Mouse (Mus musculus) neural tube, embryonic 10.5 days (tissue): ENCODE results near the gene Arfgap1.

ENCODE experiments used
- DNase-seq: peaks from one replicate; pipeline ENCODE4 v3.0.0-alpha.2; 2017; ENCODE audit warnings: low spot score; ENCODE audit errors: extremely low spot score

The Arfgap1 gene

DNA sequence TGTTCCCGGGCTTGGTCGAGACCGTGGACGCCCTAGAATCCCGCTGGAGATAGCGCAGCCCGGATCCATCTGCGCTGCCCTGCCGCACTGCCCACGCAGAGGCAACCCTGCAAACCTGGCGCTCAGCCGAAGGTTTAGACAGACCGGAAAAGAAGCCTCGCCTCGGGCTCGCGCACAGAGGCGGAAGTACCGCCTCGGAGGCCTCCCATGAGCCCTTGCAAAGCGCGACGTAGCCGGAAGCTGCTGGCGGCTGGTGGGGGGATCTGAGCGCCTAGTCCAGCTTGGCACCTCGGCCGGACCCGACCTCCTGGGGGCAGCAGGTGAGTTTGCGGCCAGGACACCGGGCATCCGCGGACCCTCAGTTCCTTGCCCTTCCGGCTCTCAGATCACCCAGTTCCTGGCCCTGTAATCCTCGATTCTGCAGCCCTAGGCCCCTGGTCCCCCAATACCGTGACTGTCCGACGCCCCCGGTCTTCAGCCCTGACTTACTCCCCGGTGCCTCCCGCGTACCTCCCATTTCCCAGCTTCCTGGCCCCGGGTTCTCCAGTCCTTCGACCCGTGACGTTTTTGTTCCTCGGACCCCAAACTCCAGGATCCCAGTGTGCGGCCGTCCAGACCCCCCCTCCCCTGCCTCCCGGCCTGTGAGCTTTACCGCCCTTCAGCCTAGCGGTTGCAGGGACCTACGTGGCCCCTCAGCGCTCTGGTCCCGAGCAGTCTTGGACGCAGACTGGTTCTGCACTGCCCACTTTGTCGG is at the start of gene Arfgap1:
Arfgap1 (plus strand) TSS at position 216 of the 754 bp plus-strand sequence.
- DNase-seq = peak; percentile 87

DNA sequence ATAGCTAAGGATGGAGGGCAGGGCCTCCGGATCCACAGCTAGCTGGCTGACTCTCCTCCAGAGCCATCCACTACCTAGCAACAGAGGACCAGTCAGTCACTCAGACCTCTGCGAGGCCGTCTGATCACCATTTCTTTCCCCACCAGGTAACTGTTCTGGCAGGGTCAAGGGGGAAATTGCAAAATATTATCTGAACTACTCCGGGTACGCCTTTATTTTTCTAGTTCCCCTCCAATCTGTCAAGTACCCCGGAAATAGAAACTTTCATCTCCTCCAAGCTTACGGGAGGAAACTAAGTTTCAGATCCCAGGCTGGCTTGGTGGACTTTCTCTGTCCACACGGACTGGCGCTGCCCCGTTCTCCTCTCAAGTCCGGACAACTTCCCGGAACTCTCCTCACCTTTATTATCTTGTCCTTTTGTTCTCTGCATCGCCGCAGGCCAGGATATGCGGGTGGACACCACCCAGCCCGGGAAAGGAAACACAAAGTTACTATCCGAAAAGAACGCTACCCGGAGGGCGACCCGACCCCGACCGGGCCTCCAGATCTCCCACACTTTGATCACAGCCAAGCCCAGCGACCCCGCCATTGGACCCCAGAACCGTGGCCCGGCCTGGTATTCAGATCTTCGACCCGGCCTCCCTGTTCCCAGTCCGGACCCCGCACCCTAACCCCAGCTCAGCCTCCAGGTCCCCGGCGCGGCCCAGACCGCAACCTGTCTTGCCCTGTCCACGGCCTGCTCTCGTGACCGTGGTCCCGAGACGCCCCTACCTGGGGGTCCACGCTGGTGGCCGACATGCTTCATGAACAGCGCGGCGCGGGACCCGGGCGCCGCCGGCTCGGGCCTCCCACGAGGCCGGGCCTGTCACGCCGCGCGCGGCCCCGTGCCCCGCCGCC is 46.9 kb upstream of the Arfgap1 start:
- DNase-seq = peak; percentile 20

DNA sequence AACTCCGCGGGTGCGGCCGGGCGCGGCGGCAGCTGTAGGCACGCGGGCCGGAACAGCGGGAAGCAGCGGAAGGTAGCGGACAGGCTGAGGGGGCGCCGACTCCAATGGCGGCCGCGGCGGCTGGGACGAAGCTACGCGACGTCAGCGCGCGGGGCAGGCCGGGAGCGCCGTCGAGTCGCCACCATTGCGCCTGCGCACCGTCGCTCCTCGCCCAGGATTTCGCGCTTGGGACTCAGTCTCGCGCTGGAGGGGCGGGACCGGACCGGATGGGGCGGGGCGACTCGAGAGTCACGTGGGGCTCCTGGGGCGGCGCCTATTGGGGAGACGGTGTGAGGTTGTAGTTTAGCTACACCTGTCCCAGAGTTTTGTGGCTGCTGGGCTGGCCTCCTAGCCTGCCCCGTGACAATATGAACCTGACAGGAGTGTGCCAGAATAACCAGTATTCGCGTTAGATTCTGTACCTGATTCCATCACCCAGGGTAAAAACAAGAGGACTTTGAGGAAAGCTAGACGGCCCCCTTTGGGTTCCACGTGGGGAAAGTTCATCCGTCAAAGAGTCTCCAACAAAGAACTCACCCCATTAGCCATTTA is 46.1 kb upstream of the Arfgap1 start, which contains the start of gene Ythdf1:
Ythdf1 (minus strand) TSS at position 140 of the 591 bp plus-strand sequence.
- peak; percentile 99 for DNase-seq

DNA sequence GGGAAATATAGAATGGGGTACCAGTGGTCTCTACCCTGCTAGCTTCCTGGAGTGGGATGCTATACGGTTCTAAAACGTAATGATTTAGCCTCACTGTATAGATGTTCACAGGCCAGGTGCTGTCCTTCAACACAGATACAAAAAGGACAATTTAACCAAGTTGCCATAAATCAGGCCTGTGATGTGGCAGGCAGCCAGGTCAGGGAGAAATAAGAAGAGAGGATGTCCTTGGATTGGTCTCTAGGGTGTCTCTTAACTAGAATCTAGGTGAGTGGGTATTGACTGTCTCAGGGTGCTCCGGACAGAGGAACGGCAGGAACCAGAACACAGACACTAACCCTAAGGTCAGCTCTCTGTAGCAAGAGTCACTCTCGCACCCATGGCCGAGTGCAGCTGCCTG is 44.3 kb upstream of the Arfgap1 start:
- no peak for DNase-seq

DNA sequence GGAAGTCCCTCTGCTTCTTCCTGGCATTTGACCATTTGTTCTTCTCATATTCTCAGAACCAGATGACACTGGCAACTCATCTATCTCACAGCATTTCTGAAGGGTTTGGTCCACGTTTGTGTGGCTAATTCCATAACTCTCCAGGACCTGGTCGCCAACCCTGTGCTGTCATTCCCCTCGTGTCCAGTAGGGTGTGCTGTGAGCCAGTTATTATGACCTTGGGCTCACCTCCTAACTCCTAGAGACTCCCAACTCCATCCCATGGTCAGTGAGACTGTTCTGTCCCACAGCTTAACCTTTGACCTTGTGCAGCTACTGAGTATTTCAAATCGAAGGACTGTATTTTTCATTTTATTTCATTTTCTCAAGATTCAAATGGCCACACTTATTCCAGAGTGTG is 41.8 kb upstream of the Arfgap1 start:
- peak; percentile 84 for DNase-seq

DNA sequence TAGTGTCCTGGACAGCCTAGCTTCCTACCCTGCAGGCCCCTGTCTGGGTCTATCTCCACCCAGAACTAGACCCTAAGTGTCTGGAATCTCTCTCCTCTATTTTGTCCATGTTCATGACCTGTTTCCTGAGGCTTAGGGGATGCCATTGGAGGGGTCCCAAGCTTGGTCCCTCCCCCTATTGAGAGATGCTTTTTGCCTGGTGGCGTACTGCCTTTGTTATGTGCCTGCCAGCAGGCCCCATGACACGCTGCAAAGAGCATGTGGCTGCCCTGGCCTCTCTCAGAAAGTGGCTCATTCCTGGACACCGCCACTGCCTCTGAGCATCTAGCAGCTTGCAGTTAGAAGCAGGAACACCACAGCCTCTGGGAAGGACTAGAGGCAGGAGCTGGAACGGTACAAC is 38.3 kb upstream of the Arfgap1 start, which contains the start of gene Birc7:
Birc7 (plus strand) TSS at position 301 of the 400 bp plus-strand sequence.
- no peak for DNase-seq

DNA sequence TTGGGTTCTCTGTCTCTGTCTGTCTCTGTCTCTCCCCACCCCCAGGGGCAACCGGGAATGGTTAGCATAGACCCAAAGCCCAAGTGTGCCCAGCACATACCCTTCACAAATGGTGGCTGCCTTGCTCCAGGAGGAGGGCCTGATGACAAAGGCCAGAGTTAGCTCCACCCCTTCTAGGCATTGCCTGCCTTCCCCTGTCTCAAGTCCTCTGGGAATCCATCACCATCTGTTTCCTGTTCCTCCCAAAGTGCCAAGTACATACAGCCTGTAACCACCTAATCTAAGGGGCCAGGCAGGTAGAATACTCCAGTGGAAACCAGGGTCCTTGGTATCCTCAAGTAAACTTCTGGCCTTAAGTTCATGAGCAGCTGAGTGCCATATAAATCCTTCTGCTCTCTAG is 34.6 kb upstream of the Arfgap1 start:
- DNase-seq = no peak

DNA sequence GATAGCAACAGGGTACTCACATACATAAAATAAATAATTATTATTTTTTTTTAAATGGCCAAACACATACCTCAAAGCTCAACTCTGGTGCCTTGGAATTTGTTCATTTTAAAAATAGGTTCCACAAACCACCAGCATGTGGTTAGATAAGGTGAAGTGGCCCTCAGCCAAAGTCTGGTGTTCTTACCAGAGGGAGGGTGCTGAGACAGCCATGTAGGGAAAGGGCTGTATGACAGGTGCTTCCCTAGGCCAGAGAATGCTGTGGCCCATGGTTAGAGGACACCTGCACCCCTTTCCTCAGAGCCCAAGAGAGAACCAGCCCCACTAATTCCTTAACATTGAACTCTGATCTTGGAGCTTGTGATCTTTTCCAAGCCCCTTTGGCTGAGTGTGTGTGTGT is 26.8 kb upstream of the Arfgap1 start:
- DNase-seq = no peak

DNA sequence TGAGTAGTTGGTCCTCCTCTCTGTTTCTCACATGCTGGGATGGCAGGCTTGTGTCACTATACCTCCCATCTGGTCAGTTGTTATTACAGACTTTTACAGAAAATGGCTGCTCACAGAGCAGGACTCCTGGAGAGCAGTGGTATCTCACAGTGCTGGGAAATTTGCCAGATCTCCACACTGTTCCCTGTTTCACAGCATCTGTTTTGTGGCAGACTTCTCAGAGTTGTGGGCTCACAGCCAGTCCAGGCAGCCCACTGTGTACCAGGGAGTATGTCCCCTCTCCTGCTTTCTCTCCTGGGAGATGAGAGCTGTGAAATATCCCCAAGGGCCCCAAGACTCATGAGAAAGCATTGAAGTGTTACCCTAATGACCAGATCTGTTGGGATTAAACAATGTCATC is 25.2 kb upstream of the Arfgap1 start:
- DNase-seq = no peak

DNA sequence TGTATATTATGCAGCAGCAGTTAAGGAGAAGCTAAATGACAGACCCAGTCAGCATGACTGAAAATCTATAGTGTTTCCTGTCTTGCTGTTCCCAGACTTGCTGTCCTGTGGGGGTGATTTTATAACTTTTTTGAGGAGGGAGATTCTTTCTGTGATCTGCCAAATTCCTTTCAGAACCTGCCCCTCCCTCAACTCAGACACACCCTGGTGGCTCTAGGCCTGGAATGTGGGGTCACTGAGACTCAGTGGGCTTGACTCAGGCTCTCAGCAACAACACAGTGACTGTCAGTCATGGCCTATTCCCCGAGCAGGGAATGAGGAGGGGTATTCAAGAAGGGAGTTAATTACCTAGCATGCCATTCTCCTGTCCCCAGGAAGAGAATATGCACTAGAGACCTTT is 17.1 kb upstream of the Arfgap1 start:
- DNase-seq = no peak

DNA sequence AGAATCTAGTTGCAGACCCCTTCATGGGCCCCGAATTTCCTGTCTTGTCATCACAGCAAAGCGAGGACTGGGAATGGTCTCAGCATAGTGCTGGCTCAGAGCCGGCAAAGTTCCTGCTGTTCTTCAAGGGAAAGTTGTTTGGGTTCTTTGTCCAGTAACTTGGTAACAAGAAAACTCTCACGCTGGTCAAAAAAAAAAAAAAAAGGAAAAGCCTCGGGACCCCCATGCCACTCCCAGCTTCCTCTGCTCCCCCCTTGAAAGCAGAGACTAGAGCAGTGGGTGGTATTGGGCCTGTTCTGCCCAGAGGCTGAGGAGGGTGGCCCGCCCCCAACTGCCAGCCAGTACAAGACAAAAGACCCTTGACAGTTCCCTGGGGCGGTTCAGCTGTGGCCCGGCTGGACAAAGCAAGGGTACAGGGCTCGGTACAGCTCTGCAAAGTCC is 14.3 kb upstream of the Arfgap1 start:
- DNase-seq = no peak

DNA sequence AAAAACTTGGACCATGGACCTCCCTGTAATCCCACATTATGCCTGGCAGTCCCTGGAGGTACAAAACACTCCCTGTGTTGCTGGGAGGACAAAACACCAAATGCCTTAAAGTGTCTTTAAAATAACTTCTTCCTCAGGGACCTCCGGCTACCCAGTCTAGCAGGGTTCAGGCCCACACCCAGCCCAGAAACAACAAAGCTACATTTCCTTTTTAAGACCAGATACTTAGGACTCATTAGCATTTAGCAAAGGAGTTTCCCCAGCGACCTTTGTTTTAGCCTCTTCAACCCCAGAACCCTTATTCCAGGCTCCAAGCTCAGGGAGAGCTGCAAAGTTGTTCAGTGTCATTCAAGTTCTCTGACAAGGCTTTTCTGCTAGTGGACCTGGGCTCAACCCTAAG is 13.4 kb upstream of the Arfgap1 start:
- DNase-seq = no peak

DNA sequence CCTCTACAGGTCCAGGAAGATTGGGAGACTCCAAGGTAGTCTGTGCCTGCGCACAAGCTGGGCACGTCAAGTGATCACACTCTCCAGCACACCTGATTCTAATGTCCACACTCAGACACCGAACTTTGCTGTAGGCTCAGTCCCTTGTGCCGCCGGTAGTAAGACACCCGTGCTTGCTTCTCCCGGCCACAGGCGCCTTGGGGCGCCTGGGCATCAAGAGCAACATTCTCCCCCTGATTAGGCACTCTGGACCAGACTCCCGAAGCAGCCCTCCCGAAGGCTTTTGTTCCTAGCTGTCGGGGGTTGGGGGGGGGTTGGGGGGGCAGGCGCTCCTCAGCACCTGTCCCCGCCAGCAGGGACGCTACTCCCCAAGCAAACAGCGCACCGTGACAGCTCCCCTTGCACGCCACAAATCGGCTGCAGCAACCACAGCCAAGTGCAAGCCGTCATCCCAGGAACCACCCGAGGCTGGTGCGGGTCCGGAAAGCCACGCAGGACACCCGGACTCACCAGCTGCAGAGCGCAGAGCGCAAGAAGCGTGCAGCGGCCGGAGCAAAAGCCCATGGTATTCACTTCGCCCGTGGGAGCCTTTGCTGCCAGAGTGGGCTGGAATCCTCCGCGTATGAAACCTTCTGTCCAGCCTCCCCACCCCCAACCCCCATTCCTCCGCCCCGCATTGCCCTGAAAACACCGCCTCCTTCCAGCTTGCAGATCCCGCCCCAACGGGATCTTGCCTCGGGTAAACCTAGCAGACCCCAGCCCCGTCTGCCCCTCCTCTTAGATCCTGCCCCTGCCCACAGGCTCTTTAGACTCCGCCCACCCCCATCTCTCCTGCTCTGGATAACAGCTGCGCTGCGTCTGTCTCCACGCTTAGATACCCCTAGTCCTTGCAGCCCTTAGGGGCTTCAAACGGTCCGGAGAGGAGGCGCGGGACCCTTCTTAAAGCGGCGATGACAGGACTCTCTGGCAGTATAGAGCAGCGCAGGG is 12.7 kb upstream of the Arfgap1 start, which contains the start of gene Nkain4:
Nkain4 (minus strand) TSS at position 639 of the 987 bp plus-strand sequence.
- DNase-seq = peak; percentile 80

DNA sequence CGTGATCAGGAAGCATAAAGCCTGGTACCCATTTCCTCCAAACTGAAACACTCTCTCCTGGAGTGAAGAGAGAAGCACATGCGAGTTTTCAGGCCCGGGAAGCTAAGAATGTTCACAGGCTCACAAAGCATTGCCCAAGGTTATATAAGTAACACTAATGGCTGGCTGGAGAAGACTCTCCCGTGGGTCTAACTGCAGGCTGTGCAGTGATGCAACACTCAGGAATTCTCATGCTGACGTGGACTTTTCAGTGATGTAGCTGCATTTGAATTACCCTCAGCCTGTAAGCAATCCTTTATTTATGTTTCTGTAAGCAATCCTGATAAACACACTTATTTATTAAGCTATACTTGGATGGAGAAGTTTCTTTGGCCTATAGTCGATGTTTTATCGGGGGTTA is 7.4 kb upstream of the Arfgap1 start:
- no peak for DNase-seq

DNA sequence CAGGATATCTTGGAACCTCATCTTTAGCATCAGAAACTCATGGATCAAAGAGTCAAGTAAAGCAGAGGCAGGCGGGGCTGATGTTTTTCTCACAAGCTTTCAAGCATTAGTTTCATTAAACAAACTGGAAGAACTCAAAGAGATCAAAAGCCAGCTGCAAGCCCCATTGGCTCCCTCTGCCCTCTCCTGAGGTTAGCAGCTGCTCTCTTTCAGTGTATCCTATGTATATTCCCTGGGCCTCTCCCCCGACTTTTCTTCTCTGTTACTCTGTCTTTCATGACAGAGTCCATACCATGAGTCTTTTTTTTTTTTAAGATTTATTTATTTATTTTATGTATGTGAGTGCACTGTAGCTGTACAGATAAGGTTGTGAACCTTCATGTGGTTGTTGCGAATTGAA is 6.8 kb upstream of the Arfgap1 start:
- no peak for DNase-seq

DNA sequence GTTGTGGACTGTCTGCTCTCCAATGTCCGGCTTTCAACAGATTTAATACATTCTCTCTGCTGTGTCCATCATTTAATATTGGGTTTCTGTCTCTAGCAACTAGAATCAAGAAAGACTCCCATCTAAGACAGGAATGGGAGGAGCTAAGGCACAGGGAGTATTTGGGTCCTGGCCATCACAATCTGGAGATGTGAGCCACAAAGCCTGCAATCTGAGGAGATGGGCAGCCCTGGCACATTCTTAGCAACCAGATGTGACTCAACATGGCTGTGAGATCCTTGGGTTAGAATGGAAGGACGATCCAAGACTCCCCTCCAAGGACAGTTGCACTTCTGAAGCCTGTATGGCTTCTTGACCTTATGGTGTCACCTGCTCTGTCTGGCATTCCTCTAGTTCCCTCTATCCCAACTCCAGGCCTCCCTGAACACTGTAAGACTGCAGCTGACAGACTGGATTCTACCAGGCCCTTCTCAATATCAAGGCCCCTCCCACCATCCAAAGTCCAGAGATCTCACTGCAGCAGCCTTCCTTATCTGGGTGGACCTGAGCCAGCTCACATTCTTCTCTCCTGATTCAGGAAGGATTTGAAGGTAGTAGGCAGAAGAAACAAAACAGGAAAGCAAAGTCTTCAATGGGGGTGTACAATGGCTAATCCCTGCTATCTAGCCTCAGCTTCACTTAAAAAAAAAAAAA is 4.3 kb upstream of the Arfgap1 start:
- DNase-seq = no peak

DNA sequence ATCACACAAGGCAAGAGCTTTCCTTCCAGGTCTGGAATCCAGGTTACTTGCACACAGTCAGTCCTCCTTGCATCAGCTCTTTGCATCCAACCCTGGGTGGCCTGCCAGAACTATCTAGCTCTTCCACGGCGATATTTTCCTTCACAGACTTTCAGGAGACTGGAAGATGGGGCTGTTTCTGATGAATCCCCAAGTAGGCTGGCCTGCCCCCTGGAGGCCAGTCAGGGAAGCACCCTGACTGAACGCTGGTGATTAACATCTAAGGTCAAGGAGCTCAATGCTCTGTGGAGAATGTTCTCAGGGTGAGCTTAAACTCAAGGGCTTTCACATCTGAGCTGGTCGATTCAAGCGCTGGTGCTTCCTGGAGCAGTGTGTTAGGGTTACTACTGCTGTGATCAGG is 3.1 kb upstream of the Arfgap1 start:
- peak; percentile 78 for DNase-seq

DNA sequence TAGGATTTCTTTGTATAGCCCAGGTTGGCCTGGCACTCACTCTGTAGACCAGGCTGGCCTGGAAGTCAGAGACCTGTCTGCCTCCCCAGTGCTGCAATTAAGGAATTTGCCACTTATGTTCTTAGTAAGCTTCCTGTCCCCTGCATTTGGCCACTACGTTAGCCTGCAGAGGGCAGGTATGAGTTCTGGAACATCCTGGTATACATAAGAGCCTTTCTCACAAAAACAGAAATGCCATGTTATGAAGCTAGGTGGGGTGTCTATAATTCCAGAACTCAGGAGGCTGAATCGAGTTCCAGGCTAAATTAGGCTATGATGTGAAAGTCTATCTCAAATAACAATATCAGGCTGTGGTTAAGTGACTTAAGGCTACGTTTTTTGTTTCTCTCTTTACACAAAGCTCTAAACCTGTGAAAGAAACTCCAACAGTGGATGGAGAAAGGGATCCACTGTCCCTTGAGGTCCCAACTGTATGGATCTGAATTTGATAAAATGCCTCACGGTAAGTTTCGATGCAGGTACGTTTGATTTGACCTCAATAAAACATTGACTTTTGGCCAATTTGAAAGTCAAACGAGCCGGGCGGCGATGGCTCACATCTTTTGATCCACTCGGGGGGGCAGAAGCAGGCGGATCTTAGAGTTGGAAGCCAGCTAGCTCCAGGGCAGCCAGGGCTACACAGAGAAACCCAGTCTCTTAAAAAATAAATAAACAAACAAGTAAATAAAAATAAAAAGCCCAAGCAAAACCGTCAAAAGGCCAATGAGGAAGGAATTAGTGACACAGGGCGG is 738 bp upstream of the Arfgap1 start:
- DNase-seq = no peak

DNA sequence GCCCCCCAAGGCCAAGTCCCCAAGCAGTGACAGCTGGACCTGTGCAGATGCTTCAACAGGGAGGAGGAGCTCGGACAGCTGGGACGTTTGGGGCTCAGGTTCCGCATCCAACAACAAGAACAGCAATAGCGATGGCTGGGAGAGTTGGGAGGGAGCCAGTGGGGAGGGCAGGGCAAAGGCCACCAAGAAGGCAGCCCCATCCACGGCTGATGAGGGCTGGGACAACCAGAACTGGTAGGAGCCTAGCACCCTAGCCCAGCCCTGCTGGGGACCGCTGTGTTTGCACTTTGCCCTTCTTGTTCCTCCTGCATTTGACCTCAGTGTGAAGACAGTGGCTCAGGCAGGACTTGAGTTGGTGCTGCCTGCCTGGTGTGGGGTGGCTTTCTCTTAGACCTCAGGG is 14.1 kb downstream of the Arfgap1 start:
- no peak for DNase-seq
